Mouse (Mus musculus): Measurements from ENCODE around the gene Recql5.

Gene Recql5

DNA sequence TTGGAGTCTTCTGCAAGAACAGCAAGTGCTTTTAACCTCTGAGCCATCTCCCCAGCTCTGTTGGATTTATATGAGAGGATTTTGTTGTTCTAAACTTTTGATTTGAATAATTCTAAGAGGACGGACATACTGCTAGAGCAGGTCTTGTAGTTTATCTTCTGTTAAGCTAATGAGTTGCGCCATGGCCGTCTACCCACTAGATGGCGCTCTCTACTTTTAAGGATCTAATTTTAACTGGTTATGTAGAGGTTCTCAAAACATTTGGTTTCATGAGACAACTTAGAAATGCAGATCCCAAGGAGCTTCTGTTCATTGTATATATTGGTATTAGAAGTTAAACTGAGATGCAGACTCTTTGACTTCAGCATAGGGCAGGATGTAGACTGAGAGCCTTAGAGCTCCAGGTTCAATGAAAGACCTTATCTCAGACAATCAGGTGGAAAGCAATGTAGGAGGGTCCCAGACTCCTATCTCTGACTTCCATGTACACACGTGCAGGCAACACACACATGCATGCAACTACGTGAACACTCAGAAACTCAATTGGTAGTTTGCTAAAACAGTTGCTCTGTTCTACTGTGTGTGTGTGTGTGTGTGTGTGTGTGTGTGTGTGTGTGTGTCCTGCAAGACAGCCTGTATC, 6.5 kb upstream of the Recql5 start:
- peak; percentile 77 for DNase-seq (ENCODE audit: low spot score)

DNA sequence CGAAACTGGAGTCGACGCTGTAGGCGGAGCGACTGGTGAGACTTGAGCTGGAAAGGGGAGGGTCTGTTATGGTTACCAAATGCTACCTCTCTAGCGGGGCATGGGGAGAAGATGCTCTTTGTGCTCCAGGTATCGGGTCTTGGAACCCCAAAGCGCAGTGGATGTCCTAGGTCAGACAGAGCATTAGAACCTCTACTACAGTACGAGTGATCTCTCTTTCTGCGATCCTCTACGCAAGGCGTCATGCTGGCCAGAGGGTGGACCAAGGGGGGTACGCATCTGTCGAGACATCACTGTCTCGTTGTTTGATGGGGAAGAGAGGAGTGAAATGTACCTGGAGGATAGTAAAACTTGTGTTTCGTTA, 452 bp upstream of the Recql5 start:
- DNase-seq (ENCODE audit: low spot score) = no peak

DNA sequence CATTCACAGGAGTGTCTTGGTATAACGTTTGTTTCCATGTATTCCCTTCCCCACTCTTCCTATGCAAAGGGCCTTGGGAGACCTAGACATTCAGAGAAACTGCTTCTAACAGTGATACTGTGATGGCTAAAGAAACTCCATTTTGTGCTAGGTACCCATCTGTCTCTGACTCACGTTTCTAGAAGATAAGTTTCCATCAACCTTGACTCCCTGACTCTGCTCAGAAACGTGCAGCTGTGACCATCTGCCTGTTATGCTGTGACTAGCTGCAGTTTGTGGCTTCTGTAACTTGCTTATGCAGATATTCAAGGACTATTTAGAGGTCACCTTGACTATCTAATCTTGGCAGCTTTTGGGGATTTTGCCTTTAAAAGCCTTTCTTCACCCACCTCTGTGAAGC, 2.0 kb downstream of the Recql5 start:
- DNase-seq (ENCODE audit: low spot score) = no peak

DNA sequence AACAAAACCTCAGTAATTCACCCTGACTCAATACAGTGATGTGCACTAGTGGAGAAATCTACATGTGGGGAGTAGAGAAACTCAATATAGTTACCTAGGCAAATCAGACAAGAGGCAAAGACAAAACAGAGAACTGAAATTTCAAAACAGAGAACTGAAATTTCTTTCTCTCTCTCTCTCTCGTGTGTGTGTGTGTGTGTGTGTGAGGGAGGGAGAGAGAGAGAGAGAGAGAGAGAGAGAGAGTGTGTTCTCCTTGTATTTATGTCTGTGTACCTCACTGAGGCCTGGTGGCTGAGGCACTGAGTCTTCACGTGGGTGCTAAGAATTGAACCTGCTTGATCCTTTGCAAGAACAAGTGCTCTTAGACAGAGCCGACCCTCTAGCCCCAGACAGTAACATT, 3.5 kb downstream of the Recql5 start:
- no peak for DNase-seq (ENCODE audit: low spot score)

DNA sequence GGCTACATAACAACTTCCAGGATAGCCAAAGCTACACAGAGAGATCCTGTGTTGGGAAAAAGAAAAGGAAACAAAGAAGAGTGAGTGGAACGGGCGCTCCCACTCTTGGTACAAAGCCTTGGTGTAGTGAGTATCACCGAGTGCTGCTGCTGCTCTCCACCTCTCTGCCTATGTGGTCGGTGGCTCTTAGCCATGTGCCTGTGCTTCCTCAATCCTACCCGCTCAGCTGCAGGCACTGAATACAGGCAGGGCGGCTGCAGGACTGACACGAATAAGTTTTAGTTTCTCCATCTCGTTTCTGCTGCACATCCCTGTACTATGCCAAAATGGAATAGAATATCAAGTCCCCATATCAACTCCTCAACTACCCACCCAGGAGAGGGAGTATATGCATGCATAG, 4.2 kb downstream of the Recql5 start:
- no peak for DNase-seq (ENCODE audit: low spot score)

DNA sequence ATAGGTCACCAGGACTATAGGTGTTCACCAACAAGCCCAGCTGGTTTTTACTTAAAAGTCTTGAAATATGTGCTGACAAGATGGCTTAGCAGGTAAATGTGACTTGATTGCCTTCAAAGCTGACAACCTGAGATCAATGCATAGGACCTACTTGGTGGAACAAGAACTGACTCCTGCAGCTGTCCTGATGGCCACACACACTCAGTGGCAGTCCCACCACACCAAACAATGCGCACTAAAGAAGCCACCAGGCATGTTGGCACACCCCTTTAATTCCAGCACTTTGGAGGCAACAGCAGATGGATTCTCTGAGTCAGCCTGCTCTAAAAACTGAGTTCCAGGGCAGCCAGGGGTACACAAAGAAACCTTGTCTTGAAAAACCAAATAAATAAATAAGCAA, 11.3 kb downstream of the Recql5 start:
- DNase-seq (ENCODE audit: low spot score) = no peak

DNA sequence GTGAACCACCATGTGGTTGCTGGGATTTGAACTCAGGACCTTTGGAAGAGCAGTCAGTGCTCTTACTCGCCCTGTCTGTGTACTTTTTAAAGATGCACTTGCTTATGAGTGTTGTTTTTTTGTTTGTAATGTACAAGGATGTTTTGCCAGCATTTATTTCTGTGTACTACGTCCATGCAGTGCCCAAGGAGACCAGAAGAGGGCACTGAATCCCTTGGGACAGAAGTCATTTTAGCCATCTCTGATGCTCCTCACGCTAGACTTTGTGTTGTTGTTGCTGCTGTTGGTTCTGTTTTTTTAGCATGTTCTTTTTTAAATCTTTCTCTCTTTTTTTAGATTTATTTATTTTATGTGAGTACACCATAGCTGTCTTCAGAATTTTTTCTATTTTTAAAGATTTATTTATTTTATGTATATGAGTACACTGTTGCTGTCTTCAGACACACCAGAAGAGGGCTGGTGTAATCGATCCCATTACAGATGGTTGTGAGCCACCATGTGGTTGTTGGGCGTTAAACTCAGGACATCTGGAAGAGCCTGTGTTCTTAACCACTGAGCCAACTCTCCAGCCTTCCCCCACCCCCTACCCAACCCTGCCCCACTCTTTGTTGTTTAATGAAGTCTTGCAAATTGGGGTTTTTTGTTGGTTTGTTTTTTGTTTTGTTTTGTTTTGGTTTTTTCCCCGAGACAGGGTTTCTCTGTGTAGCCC, 13.0 kb downstream of the Recql5 start:
- DNase-seq (ENCODE audit: low spot score) = peak; percentile 69

DNA sequence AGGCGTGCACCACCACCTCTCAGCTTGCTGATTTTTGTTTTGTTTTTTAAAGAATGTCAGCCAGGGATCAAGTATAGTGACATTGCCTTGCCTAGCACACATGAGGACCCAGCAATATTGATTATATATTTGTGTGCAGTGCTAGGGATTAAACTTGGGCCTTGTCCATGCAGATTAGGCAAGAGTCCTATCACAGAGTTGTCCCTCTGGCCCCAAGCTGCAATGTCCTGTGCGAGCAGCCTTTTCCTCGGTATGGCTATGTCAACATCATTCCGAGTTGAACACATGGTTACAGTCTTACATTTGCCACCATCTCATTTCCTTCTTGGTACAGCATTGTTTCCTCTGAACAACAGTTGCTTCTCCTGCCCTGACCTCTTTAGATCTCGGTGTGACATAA, 14.2 kb downstream of the Recql5 start:
- DNase-seq (ENCODE audit: low spot score) = no peak

DNA sequence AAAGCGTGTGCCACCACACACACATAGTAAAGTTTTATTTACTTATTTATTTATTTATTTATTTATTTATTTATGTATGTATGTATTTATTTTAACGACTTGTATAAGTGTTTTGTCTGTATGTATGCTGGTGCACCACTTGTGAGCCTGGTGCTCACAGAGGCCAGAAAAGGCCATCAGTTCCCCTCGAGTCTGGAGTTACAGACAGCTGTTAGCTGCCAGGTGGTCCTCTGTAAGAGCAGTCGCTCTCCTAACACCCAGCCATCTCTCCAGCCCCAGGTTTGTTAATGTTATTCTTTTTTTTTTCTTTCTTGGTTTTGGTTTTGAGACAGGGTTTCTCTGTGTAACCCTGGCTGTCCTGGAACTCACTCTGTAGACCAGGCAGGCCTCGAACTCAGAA, 14.6 kb downstream of the Recql5 start:
- DNase-seq (ENCODE audit: low spot score) = no peak

DNA sequence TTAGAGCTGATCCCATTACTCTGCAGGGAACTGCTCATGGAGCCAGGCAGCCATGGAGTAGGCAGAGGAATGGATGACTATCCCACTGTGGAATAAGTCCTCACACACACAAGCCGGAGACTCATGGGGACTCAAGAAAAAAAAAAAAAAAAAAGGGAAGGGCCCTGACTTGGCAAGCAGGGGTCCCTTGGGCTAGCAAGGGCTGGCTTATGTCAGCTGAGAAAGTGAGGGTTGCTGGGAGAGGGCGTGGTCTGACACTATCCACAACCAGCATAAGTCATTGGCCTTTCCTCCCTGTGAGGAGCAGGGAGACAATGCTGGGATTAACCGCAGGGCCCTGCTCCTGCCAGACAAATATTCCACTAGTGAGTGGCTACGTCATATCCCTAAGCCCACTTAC, 16.7 kb downstream of the Recql5 start:
- DNase-seq (ENCODE audit: low spot score) = no peak

DNA sequence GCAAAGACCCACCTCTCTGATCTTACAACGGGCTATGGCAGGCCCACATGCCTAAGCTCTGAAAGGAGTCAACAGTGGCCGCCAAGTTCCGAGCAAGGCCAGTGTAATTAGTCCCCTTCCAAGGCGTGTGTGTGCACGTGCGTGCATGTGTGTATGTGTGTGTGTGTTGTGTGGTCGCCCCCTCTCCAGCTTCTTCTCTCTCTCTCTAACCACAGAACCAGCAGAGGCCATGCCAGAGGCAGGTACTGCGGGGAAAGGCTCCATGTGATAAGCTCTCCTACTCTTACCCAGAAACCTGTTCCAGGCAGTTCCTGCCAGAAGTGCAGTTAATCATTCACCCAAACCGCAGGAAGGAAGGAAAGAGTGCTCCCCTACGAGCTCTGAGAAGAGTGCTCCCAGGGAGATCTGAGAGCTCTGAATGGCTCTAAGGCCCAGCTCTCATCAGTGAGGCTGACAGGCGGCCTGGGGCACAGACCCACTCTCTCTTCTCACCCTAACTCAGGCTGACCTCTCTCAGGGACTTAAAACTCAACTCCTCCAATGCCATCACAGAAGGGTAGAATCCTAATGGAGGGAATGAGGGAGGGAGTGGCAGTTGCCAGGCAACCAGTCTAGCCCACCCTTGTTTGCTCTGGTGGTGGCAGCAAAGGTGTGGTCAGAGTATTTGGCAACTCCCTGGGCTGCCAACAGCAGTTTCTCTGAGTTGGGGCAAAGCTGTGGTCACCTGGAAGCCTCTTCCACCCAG, 21.5 kb downstream of the Recql5 start, which contains the start of gene Smim6:
Smim6 (plus strand) TSS at position 386 of the 745 bp plus-strand sequence.
- peak; percentile 40 for DNase-seq (ENCODE audit: low spot score)

DNA sequence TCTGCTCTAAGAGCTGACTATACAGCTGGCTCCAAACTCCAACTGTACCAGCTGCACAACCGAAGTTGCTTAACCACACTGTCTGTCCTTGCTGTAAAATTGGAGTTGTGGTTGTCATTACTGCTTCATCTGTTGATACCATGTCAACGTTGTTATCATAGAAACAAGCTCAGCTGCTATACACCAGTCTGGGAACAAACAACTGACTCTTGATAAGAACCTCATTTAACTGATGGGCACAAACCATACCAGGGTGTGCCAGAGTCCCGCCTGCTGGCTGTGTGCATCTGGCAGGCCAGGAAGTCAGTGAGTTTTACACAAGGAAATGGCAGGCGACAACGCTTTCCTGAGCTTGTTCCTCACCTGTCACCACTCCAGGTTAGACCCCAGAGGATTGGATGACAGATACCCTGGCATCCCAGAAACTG, 22.1 kb downstream of the Recql5 start:
- no peak for DNase-seq (ENCODE audit: low spot score)

DNA sequence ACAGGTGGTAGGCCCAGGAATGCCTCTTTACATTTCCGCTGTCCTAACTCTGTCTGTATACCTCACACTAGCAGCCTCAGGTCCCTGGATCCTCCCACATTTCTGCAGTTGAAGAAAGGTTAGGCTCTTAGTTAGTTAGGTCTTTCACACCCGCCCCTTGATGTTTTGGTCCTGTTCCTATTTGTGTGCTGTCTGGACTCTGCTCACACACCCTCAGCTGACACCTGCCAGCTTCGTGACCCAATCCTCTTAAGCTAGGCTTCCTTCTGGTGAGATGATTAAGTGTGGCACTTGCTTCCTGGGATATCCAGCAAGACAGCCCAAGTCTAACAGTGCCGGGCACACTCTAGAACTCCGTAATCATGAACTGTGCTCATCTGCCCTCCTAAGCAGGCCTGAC, 26.8 kb downstream of the Recql5 start:
- DNase-seq (ENCODE audit: low spot score) = no peak

DNA sequence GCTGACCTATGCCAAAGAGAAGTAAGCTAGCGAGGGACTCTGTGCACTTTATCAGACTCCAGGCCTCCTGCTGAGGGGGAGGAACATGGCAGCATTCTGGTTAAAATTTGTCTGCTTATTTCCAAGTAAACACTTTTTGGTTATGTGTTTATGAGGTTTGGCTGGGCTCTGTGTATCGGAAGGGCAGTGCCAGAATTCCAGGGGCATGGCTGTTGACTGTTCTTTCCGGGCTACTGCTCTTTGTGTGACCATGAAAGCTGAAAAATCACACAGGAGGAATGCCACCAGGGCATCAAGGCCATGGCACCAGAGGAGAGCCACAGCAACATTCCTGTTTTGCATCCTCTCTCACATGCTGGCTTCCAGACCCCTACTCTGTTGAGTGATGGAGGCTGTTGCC, 27.2 kb downstream of the Recql5 start:
- DNase-seq (ENCODE audit: low spot score) = peak; percentile 37

DNA sequence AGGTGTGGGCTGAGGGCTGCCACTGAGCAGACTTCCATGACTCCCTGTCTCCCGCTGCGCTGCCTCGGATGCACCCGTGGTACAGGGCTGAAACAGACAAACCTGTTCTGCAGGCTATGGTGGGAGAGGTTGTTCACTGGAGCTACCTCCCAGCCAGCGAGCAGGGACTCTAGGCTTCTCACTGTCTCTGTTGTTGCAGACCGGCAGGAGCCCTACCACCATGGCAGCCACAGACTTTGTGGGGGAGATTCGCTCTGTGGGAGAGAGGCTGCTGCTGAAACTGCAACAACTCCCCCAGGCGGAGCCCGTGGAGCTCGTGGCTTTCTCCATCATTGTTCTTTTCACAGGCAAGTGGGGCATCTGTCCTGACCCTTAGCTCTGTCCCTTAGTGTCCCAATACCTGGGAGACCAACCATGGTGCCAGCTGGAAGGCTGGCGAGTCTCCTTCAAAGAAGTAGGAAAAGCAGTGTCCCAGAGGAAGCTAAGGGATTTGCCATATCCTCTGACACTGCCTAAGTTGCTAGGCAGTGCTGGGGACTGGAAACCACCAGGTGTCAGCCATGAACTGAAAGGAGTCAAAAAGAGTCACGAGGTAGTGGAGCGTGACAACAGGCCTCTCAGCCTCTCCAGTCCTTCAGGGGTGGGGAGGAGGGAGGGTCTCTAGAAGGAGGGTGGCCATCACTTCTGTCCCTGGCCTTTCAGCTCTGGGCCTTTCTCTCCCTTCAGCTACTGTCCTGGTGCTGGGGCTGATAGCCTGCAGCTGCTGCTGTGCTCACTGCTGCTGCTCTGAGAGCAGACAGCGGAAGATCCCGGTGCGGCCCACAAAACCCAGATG, 28.1 kb downstream of the Recql5 start:
- DNase-seq (ENCODE audit: low spot score) = peak; percentile 60

DNA sequence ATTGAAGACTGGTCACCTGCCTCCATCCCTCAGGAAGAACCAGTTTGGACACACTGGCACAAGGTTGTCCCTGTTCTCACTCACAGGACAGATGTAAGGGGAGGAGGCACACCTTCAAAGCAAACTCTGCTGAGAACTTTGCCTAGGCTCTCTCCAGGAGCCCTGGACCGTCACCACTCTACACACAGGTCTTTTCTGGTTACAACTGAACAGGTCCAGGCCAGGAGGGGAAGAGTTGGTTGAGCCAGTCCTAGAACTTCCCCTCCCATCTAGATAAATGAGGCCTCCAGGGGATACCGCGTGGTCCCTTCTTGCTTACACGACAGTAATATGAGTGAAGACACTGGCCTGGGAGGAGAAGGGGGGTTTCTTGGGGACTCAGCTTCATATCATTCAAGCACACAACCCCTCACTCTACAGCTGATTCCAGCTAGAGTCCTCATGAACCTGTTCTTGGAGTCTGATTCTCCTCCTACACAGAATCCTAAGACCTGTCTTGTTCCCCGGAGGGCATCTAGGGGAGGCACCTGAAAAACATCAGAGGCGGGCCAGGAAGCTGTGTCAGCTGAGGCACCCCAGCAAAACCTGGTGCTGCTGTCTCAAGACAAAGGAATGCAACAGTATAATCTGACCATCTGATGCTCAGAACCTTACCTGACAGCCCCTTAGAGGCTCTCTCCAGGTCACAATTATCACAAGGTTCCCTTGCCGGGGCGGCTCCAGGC, 28.9 kb downstream of the Recql5 start:
- no peak for DNase-seq (ENCODE audit: low spot score)

DNA sequence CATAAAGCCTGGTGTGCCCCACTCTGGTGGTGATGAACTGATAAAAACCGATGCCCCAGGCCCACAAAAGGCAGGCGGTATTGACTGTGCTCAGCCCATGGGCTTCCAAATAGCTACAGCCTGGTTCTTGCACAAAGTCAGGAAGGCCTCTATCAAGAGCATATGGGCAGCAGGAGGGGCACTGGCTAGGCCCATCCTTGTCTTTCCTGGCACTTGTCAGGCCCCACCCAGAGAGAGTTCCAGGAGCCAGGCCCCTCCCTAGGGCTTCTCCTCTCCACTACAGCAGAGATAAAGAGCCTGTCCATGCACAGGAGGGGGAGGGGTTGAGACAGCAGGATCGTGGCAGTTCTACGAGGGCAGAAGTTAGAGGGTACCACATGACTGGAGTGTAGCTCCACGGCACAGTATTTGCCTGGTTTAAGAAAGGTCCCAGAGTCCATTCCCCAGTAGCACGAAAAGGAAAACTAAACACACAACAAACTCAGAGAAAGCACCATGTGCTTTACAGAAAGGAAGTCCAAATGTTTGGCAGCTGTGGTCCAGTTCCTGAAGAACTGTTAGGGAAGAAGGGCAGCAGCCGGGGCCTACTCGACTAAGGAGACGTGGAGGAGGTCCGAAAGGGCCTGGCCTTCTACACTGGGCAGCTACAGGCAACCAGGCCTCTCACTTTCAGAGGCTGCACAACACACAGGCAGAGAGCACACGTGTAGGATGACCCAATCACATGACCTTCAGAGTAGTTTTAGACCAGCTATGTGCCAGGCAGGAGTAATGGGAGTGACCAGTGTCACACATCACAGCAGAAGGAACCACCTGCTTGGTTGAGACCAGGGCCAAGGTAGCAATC, 29.7 kb downstream of the Recql5 start:
- no peak for DNase-seq (ENCODE audit: low spot score)

DNA sequence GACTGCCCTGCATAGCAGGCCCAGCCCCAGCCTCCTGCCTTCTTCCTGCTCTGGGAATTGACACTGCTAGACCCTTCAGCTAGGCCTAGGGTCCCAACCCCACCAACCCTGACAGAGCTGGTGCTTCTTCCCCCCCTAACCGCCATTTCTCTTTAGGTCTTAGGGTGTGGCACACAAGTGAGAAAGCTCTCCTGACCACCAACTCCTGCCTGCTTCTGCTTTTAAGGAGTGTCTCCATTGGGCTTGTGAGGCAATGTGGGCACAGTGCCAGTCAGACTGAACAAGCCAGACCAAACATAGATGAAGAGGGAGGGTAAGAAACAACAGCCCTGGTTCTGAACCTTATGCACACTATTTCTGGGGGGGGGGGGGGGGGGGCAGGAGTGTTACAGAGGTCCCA, 30.4 kb downstream of the Recql5 start:
- DNase-seq (ENCODE audit: low spot score) = peak; percentile 71

DNA sequence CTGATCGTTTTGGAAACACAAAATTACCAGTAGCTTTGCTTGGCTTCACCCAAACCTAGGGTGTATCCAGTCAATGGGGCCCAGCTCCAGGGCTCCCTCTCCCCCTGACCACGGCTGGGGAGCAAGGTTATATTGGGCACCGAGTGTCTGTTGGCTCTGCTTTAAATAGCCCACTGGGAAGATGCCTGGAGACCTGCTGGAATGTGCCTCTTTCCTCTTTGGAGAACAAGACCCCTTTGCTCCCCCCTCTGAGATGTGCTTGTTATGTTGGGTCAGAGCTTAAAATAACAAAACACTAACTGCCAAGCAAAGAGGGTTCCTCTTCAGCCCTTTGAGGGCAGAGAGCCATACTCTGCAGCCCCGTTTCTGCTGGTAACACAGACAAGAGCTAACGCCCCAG, 31.1 kb downstream of the Recql5 start:
- DNase-seq (ENCODE audit: low spot score) = no peak

DNA sequence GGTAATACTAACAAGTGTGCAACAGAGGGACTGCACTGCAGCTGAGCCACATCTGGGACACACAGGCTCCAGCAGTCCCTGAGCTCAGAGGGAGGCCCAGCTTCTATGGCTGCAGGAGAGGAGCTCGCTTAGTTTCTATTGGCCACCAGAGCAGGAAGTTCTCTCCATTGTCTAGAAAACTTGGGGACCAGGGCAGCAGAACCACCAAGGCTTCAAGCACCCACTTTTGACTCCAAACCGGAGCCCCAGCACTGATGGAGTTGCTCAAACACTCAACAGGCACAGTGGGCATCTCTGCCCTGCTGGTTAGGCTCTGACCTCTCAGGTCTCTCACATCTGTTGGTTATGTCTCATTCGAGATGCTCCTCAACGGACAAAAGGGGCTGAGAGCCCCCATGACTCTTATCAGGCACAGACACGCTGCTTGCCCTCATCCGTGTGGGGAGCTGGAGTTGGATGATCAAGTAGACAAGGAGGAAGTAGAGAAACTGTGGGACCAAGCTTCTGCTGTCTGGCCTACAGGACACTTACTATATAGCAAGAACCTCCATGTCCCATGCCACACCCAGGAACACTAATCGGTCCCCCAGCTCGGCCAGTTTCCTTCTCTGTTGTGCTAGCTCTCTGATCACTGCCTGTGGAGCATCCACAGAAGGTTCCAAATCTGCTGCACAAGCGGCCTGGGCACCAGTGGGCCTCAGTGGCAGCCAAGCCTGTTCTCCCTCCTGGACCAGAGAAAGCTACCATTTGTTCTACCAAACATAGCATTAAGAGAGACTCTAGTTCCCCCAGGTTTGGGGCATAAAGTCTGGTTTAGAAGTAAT, 31.7 kb downstream of the Recql5 start:
- DNase-seq (ENCODE audit: low spot score) = no peak
